Mouse (Mus musculus) layer of hippocampus, adult 18-20 months (tissue): ENCODE measurements around the gene Vmn2r86. TPM values are rescaled to one million over a fixed set of nuclear protein-coding genes. Genes with fewer than 3 reads are reported as not detected.
A peak's percentile ranks its signal among the peaks of the same experiment; 100 is the strongest.
"Not testable (repeated sequence)": the region's sequence is repeated elsewhere in the genome, so short reads cannot be mapped to it uniquely, and the experiment has no call there.

Experiments
- DNase-seq, 2 experiments: peaks; one replicate each; pipeline ENCODE4 v3.0.0; 2022; ENCODE audit warnings: low spot score in 2 of 2
- long read RNA-seq: library from polyadenylated mRNA; stranded (forward); transcript quantifications from one replicate; pipeline ENCODE4 v2.0.0, GENCODE M21; 2021
- total RNA-seq, 2 experiments: library from RNA; stranded (reverse); gene quantifications; 2 replicates each; pipeline ENCODE4 v1.2.3; 2021

Gene Vmn2r86
- total RNA-seq, result under 1 TPM; 0.08 to 0.17 TPM
- long read RNA-seq, result 0 reads

GRCm38 (mm10) chr10:130455950-130456349 is at the start of gene Vmn2r86:
Vmn2r86 (minus strand) TSS chr10:130456050.
- DNase-seq, result not testable (repeated sequence)

GRCm38 (mm10) chr10:130497296-130497695 is 41.4 kb upstream of the Vmn2r86 start, which contains the start of gene Vmn2r87:
Vmn2r87 (minus strand) TSS chr10:130497396.
- DNase-seq, result no peak

- peak in 1 of 2 experiments; percentile 13 for DNase-seq
Measured at GRCm38 (mm10) chr10:130470311-130470760, 14.5 kb upstream of the Vmn2r86 start.

- DNase-seq, result no peak
Measured at GRCm38 (mm10) chr10:130444776-130445175, 11.1 kb downstream of the Vmn2r86 start.

GRCm38 (mm10) chr10:130434185-130434898 is 21.5 kb downstream of the Vmn2r86 start:
- DNase-seq, result not testable (repeated sequence)

GRCm38 (mm10) chr10:130429603-130430002 is 26.2 kb downstream of the Vmn2r86 start, which contains the start of gene Vmn2r85:
Vmn2r85 (minus strand) TSS chr10:130429703.
- DNase-seq, result not testable (repeated sequence)

- DNase-seq, result not testable (repeated sequence)
Measured at GRCm38 (mm10) chr10:130422368-130422767, 33.5 kb downstream of the Vmn2r86 start.

- no peak for DNase-seq
Measured at GRCm38 (mm10) chr10:130420401-130420800, 35.4 kb downstream of the Vmn2r86 start.

GRCm38 (mm10) chr10:130419954-130420353 is 35.9 kb downstream of the Vmn2r86 start:
- not testable (repeated sequence) for DNase-seq

GRCm38 (mm10) chr10:130416352-130416751 is 39.5 kb downstream of the Vmn2r86 start:
- not testable (repeated sequence) for DNase-seq

GRCm38 (mm10) chr10:130412167-130412698 is 43.6 kb downstream of the Vmn2r86 start:
- DNase-seq, result not testable (repeated sequence)

- no peak for DNase-seq
Measured at GRCm38 (mm10) chr10:130394232-130394631, 61.6 kb downstream of the Vmn2r86 start, which contains the start of gene Vmn2r84. Vmn2r84 (minus strand) TSS chr10:130394332.

Other genes starting within 250 kb of the Vmn2r86 start
- gene Olfr827, start 241.6 kb downstream of the Vmn2r86 start, total RNA-seq, result not detected
- under 1 TPM in 1 of 2 experiments, not detected in 1; 0.10 TPM for gene Neurod4, start 175.8 kb downstream of the Vmn2r86 start, total RNA-seq
- gene Tespa1, start 133.2 kb downstream of the Vmn2r86 start, total RNA-seq, result 1 to 10 TPM in 1 of 2 experiments, under 1 TPM in 1; 0.92 to 1.3 TPM
- under 1 TPM; 0.08 to 0.15 TPM for gene Vmn2r84, start 61.7 kb downstream of the Vmn2r86 start, total RNA-seq
- gene Vmn2r85, start 26.3 kb downstream of the Vmn2r86 start, total RNA-seq, result under 1 TPM; 0.28 to 0.37 TPM
- under 1 TPM; 0.40 to 0.46 TPM for gene Vmn2r87, start 41.3 kb upstream of the Vmn2r86 start, total RNA-seq